Mouse (Mus musculus): ENCODE results near the gene Lrp1.
"Not testable (repeated sequence)": the region's sequence is repeated elsewhere in the genome, so short reads cannot be mapped to it uniquely, and the experiment has no call there.

Lrp1 gene

DNA sequence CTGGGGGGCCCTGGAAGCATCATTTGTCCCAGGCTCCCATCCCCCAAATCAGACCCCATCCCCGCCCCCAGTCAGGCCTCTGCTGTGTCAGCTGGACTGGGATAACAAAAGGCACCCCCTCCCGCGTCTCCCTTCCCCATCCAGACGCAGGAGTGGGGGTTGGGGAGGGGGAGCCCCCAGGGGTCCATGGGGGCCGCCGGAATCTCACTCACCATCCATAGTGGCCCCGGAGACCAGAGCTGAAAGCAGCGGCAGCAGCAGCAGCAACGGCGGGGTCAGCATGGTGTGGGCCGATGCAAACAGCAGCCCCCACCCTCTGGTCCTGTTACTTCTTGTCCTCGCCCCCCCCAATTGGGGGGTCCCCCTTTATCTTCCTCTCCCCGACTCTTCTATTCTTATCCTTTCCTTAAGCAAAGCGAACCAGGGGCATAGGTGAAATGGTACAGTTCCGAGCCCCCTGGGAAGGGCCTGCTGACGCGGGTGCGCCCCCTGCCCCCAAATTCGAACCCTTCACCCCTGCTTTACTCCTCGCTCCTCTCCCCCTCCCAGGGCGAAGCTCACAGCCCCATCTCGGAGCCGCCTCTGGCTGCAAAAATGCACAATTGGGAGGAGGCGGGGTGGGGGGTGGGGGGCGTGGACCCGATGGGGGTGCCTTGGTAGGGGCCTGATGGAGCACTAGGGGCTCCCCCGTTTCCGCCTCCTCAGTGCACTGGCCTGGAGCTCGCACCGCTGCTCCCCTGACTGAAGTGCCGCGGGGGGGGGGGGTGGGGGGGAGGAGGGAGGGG, at the start of gene Lrp1:
TSS of gene Lrp1 (minus strand) at position 743 of the 785 bp plus-strand sequence.
- no peak for DNase-seq

GRCm38 (mm10) chr10:127670185-127670584, 49.2 kb upstream of the Lrp1 start:
- no peak for DNase-seq

GRCm38 (mm10) chr10:127669170-127669569, 48.2 kb upstream of the Lrp1 start:
- no peak for DNase-seq

DNA sequence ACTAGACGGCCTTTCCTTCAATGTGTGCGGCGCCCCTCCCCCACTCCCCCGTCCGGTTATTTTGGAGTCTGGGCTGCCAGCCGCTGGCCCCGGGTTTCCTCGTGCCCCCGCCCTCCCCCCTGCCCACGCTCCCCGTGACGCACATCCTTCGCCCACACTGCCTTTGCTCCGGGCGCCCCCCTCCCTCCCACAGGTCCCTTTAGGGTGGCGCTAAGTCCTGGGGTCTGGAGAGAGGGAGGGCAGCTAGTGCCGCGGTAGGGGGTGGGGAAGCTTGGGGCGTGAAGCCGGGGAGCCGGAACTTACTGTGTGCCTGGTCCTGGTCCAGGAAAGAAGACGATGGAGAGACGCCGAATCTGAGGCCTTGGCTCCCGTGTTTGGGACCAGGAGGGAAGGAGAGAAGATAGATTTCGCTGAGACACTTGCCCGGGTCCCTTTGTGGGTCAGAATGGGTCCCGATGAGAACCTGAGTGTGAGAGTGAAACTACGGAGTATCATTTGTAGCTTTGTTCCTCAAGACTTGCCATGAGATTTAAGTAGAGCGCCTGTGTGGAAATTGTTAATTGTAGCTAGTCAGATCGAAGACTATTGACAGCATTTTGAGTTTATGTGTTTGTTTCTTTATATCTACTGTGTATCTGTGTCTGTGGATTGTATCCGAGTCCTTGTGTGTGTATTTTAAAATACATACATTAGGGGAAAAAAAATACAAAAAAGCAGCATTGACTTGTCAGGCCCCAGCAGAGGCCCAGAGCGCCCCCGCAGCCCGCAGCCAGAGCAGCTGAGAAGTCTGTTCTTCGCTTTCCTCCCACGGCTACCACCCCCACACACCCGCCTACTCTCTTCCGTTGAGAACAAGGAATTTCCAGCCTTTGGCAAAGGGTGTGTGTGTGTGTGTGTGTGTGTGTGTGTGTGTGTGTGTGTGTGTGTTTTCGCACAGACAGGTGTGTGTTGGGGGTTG, 47.4 kb upstream of the Lrp1 start, which contains the start of gene Nab2:
TSS of gene Nab2 (minus strand) at position 476 of the 958 bp plus-strand sequence.
- peak; percentile 68 to 79 for DNase-seq

DNA sequence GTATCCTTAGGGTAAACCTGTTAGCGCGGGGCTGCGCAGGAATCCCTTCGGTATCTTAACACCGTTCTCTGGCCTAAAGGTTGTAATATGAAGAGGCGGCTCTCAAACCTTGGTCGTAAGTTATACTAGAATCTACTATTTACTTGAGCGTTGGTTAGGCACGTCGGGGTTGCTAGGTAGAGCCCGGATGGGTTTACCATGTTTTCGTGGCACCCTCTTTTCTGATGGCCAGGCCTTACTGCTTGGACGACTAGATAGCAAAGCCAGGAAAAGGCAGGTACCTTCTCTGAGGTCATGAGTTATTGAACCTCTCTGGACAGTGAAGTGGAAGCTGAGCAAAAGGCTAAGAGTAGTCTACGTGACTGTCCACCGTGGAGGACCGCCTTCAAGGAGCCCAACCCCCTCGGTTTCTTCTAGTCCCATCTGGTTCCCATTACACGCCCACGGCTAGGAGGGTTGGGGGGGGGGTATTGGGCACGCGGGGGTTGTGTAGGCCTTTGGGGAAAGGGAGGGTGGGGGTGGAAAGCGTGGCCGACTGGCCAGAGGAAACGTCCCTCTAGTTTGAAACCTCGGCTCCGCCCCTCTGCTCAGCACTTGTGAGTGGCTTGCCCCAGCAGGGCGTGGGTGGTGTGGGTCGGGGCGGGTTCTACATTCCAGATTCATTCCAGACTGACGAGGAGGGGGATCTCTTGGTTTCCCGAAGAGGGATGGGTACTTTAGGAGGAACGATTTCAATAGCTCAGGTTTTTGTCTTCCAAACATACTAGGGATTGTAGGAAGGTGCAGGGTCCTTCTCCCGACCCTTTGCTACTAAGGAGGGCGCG, 46.5 kb upstream of the Lrp1 start:
- DNase-seq: peak; percentile 59 to 71

- DNase-seq: peak; percentile 67 to 72
These were observed 45.7 kb upstream of the Lrp1 start, which contains the start of gene Nemp1 for GRCm38 (mm10) chr10:127666501-127667268. TSS of gene Nemp1 (plus strand) at chr10:127666901.

GRCm38 (mm10) chr10:127665366-127666181, 44.6 kb upstream of the Lrp1 start:
- peak in 1 of 2 experiments; percentile 29 for DNase-seq

DNA sequence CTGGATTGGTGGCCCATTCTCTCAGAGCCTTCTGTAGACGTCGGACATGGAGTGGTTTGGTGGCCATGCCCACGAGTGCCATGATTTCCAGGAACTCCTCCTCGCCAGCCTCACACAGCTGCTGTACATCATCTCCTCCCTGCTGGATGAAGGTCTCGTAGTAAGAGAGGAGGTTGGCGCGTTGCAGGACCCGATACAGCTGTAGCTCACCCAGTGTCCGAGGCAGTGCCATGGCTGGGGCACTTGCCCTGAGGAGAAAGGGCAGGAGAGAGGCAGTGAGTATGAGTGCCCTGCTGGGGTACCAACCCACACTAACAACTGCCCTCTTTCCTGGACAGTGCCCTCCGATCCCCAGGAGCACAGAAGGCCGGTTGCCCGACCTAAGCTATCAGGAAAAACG, 43.9 kb upstream of the Lrp1 start:
- DNase-seq: no peak

DNA sequence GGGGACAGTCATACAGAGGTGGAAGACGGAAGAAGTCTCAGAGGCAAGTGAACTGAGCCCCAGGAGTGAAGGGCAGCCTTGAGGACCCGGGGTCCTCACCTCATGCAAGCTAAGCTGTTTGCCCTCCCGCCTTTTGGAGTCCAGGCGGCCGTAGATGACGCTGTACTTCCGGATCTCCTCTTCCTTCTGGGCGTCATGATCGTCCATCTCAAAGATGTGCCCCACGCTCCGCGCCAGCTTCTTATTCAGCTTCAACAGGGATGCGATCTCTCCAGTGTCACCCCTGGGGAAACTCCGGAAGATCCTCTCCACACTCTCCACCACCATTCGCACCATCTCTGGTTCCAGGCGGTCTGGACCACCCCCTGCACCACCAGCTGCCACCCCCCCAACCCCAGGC, 43.2 kb upstream of the Lrp1 start:
- no peak for DNase-seq

DNA sequence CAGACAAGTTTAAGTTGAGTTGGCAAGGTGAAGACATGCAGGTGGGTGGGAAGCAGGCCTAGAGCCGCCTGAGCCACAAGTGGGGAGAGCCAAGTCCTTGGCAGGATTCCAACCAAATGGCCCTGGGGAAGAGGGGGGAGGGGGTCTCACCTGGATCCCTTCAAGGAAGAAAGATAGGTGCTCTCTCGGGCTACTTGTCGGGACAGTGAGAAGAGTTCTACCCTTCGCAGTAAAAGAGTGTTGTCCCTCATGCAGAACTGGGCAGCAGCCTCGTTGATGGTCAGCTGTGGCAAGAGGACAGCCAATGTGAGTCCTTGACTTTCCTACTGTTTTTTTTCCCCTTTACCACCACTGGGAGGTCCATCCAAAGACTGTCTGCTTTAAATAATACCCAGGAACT, 42.6 kb upstream of the Lrp1 start:
- no peak for DNase-seq

DNA sequence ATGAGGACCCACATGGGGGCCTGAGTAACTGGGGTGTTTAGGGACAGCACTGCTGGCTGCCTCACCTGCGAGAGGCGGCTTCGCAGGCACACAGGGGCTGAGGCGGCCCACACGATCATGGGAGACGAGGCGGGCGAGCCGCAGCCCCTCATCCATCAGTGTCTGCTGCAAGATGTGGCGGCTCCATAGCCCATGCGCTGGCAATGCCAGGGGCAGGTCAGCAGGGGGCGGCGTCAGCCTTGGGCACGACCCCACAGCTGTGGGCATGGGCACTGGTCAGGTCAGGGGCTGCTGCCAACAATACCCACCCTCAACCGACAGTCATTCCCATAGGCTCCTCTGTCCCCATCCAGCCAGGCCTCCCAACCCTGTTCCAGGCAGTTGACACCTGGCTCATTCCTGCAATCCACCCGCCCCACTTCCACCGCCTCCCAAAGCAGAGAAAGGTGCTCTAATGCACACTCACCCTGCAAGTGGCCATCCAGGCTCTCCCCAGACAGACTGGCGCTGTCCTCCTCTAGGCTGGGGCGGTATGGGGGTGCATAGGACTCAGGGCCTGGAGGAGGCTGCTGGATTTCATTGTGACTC, 41.8 kb upstream of the Lrp1 start:
- DNase-seq: peak in 1 of 2 experiments; percentile 64

- DNase-seq: peak in 1 of 2 experiments; percentile 65
These were observed 41.1 kb upstream of the Lrp1 start for GRCm38 (mm10) chr10:127661915-127662663.

DNA sequence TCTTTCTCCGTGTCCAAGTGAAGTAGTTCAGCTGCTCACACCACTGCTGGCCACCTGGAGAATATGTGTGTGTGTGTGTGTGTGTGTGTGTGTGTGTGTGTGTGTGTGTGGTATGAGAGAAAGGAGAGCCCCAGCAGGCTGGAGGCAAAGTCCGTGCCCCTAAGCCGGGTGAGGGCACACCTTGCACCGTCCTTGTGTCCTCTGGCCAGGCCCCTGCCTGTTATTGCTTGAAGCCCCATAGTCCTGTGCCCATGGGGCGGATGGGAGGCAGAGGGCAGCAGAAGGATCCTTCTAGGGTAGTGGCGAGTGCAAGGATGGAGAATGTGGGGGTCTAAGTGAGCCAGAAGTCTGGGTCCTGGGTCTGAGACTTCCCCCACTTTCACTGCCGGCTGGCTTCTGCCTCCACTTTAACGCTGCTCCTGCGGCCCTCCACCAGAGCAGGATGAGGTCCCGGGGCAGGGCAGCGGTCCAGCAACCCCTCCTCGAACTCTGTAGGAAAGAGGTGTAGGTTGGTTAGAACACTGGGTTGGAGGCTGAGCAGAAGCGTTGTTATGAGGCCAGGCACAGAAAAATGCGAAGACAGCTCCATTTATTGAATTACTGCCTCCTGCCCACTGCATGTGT, 40.5 kb upstream of the Lrp1 start:
- DNase-seq: peak in 1 of 2 experiments; percentile 27

GRCm38 (mm10) chr10:127659551-127659950, 38.6 kb upstream of the Lrp1 start:
- no peak for DNase-seq

DNA sequence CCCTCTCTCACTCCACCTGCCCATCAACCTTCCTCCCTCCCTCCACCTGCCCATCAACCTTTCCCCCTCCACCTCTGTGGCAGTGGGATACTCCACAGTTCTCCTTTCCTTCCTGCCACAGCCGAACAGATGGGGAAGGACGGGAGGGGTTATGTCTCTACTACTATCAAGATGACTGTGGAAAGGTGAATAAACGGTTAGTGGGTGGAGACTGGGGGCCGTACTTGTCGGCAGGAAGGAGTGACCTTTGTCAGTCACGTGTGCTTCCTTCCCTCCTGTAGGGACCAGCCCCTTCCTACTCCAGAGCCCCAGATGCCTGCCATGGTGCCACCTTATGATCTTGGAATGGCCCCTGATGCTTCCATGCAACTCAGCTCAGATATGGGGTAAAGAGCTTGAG, 37.1 kb upstream of the Lrp1 start:
- DNase-seq: no peak

- not testable (repeated sequence) for DNase-seq
These were observed 36.7 kb upstream of the Lrp1 start for GRCm38 (mm10) chr10:127657617-127658016.

GRCm38 (mm10) chr10:127654970-127655579, 34.1 kb upstream of the Lrp1 start:
- DNase-seq: no peak

GRCm38 (mm10) chr10:127652906-127653638, 32.1 kb upstream of the Lrp1 start:
- no peak for DNase-seq
